Mouse (Mus musculus): ENCODE data around the gene Gm6993. TPM values are rescaled to one million over a fixed set of nuclear protein-coding genes. Genes with fewer than 3 reads are reported as not detected.

Gene Gm6993
- polyA plus RNA-seq, 1 experiment = not detected

DNA sequence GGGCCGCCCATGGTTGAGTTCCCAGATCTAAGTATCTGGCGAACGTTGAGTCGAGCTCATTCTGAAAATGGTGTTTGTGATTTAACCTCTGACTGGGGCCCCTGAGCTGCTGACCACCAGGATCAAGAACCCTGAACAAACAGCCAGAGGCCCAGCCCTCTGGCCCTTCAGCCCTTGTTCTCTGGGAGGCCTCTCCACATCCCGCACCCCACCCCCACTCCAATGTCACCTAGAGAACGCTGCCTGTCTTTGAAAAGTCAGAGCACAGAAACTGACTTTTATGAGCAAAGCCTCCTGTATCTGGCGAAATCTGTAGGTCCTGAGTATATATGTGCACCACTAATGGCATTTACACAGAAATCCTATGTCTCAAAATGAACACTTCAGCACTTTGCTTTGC lies 11.7 kb upstream of the Gm6993 start:
- 75% methylated on average over 7 of the region's 7 CpGs for WGBS
- H3K4me3 ChIP-seq (replicated peaks; ENCODE audit: control insufficient read depth, low read depth, low read length) = no peak overlapping the region
- H3K27ac ChIP-seq (ENCODE audit: control insufficient read depth, insufficient read depth, low read depth, low read length, poor library complexity) = no peak overlapping the region
- no peaks in the 10 kb centered on the region for H3K4me1 ChIP-seq (ENCODE audit: control insufficient read depth, insufficient read depth, low read length)
- TF ChIP-seq CTCF (IDR thresholded peaks at IDR 0.05; ENCODE audit: control insufficient read depth, insufficient read depth, low read length) (no peak), POLR2A (IDR thresholded peaks at IDR 0.05; ENCODE audit: borderline replicate concordance, control insufficient read depth, low read depth, low read length) (no peak)

GRCm38 (mm10) chr12:31232635-31233034 lies 7.9 kb upstream of the Gm6993 start:
- Histone ChIP-seq H3K27ac (ENCODE audit: control insufficient read depth, insufficient read depth, low read depth, low read length, poor library complexity) (no peak overlapping the region), H3K4me3 (replicated peaks; ENCODE audit: control insufficient read depth, low read depth, low read length) (no peak overlapping the region), H3K4me1 (ENCODE audit: control insufficient read depth, insufficient read depth, low read length) (no peaks in the 10 kb centered on the region)
- TF ChIP-seq CTCF (IDR thresholded peaks at IDR 0.05; ENCODE audit: control insufficient read depth, insufficient read depth, low read length) (no peak), POLR2A (IDR thresholded peaks at IDR 0.05; ENCODE audit: borderline replicate concordance, control insufficient read depth, low read depth, low read length) (no peak)
- 88% methylated on average over 1 of the region's 1 CpGs for WGBS

GRCm38 (mm10) chr12:31235018-31235417 lies 5.6 kb upstream of the Gm6993 start:
- WGBS = 88% methylated on average over 6 of the region's 6 CpGs
- Histone ChIP-seq H3K4me3 (replicated peaks; ENCODE audit: control insufficient read depth, low read depth, low read length) (no peak overlapping the region), H3K27ac (ENCODE audit: control insufficient read depth, insufficient read depth, low read depth, low read length, poor library complexity) (no peak overlapping the region), H3K4me1 (ENCODE audit: control insufficient read depth, insufficient read depth, low read length) (no peaks in the 10 kb centered on the region)
- no peak for TF ChIP-seq CTCF (IDR thresholded peaks at IDR 0.05; ENCODE audit: control insufficient read depth, insufficient read depth, low read length)
- no peak for TF ChIP-seq POLR2A (IDR thresholded peaks at IDR 0.05; ENCODE audit: borderline replicate concordance, control insufficient read depth, low read depth, low read length)

DNA sequence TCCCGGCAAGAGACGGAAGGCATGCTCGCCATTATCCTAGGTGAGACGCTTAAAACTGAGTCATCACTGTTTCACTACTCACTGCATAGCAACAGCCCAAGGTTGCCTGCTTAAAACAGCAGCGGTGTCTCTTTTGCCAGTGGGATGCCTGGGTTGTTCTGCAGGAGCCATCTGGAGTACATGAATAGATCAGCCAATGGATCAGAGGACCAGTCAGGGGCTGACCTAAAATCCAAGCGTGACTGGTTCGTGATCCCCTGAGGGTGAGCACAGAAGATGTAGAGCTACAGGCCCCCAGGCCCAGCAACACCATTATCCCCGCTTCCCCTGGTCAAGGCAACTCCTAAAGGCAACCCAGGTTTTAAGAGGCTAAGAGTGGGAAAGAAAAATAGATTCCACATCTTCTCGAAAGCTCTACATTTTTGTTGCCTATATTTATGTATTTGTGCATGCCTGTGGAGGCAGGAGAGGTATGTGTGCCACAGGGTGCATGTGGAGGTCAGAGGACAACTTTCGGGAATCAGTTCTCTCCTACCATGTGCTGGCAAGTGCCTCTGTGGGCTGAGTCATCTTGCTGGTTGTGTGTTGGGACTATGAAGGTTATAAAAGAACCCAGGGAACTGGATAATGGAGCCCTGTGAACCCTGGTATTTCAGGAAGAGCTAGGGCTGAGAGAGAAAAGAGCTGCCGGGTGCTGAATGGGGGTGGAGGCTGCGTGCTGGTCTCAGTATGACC lies 3.5 kb upstream of the Gm6993 start:
- Histone ChIP-seq H3K27ac (ENCODE audit: control insufficient read depth, insufficient read depth, low read depth, low read length, poor library complexity) (no peak overlapping the region), H3K4me1 (ENCODE audit: control insufficient read depth, insufficient read depth, low read length) (no peaks in the 10 kb centered on the region), H3K4me3 (replicated peaks; ENCODE audit: control insufficient read depth, low read depth, low read length) (no peak overlapping the region)
- WGBS = 73% methylated on average over 12 of the region's 12 CpGs
- TF ChIP-seq CTCF (IDR thresholded peaks at IDR 0.05; ENCODE audit: control insufficient read depth, insufficient read depth, low read length) (no peak), POLR2A (IDR thresholded peaks at IDR 0.05; ENCODE audit: borderline replicate concordance, control insufficient read depth, low read depth, low read length) (no peak)

GRCm38 (mm10) chr12:31239031-31239583 lies 1.5 kb upstream of the Gm6993 start:
- TF ChIP-seq POLR2A (IDR thresholded peaks at IDR 0.05; ENCODE audit: borderline replicate concordance, control insufficient read depth, low read depth, low read length) = no peak
- TF ChIP-seq CTCF (IDR thresholded peaks at IDR 0.05; ENCODE audit: control insufficient read depth, insufficient read depth, low read length) = no peak
- Histone ChIP-seq H3K4me3 (replicated peaks; ENCODE audit: control insufficient read depth, low read depth, low read length) (no peak overlapping the region), H3K27ac (ENCODE audit: control insufficient read depth, insufficient read depth, low read depth, low read length, poor library complexity) (no peak overlapping the region), H3K4me1 (ENCODE audit: control insufficient read depth, insufficient read depth, low read length) (no peaks in the 10 kb centered on the region)
- WGBS = 74% methylated on average over 3 of the region's 3 CpGs

GRCm38 (mm10) chr12:31239798-31240197 lies 772 bp upstream of the Gm6993 start:
- TF ChIP-seq POLR2A (IDR thresholded peaks at IDR 0.05; ENCODE audit: borderline replicate concordance, control insufficient read depth, low read depth, low read length) (no peak), CTCF (IDR thresholded peaks at IDR 0.05; ENCODE audit: control insufficient read depth, insufficient read depth, low read length) (no peak)
- Histone ChIP-seq H3K27ac (ENCODE audit: control insufficient read depth, insufficient read depth, low read depth, low read length, poor library complexity) (no peak overlapping the region), H3K4me3 (replicated peaks; ENCODE audit: control insufficient read depth, low read depth, low read length) (no peak overlapping the region), H3K4me1 (ENCODE audit: control insufficient read depth, insufficient read depth, low read length) (no peaks in the 10 kb centered on the region)
- WGBS = 68% methylated on average over 4 of the region's 4 CpGs

DNA sequence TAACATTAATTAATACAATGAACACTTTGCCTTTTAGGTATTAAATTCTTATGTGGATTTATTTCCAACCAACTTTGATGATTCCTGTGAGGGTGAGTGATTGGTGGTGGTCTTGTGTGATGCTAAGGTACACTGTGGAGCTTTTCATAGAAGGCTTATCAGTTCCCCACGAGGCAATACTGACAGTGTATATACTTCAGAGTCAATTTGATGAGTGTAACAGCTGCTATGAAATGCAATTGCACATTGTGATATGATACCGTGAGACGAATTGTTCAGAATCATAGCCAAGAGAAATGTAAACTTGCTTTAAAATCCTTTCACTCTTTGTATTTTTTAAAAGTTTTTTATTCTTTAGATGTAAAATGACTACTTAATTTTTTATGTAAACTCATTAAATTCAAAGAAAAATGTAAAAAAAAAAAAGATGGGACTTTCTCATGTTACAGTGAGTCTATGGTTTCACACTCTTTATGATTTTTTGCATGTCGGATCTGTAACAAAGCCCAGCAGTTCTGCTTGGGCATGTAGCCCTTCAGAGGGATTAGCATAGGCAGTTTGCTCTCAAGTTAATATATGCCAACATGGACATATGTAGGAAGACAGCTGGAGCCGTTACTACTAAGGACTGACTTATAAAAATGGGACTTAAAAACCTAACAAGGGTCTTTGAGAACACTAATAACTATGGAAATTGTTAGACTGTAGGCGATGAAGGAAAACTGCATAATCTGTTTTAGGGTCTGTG lies 1.2 kb downstream of the Gm6993 start:
- TF ChIP-seq CTCF (IDR thresholded peaks at IDR 0.05; ENCODE audit: control insufficient read depth, insufficient read depth, low read length) (no peak), POLR2A (IDR thresholded peaks at IDR 0.05; ENCODE audit: borderline replicate concordance, control insufficient read depth, low read depth, low read length) (no peak)
- WGBS = 72% methylated on average over 6 of the region's 6 CpGs

DNA sequence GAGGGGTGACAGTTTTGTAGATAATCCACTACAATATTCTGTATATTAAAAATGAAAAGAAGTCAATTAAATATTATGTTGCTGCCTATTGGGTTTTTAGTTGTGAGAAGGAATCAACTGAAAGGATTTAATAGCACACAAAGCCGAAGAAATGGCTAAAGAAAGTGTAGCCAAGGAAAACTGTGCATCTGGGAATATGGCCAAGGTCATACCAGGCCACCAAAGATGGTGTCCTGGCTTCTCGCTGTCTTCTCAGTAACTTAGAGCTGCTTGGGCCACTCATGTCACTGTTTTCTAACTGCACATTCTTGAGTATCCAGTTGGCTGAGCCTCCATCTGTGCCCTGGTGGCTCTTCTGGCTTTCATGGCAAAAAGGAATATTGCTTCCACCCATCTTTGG lies 3.4 kb downstream of the Gm6993 start:
- no peak overlapping the region for H3K4me3 ChIP-seq (replicated peaks; ENCODE audit: control insufficient read depth, low read depth, low read length)
- no peak overlapping the region for H3K27ac ChIP-seq (ENCODE audit: control insufficient read depth, insufficient read depth, low read depth, low read length, poor library complexity)
- TF ChIP-seq CTCF (IDR thresholded peaks at IDR 0.05; ENCODE audit: control insufficient read depth, insufficient read depth, low read length) (no peak), POLR2A (IDR thresholded peaks at IDR 0.05; ENCODE audit: borderline replicate concordance, control insufficient read depth, low read depth, low read length) (no peak)
- no peaks in the 10 kb centered on the region; the same call in 1 of the 2 replicates for H3K4me1 ChIP-seq (ENCODE audit: control insufficient read depth, insufficient read depth, low read length)
- WGBS = 71% methylated on average over 2 of the region's 2 CpGs

More for the DNA sequence above, 1.2 kb downstream of the Gm6993 start:
- H3K27ac ChIP-seq (ENCODE audit: control insufficient read depth, insufficient read depth, low read depth, low read length, poor library complexity) = no peak overlapping the region
- H3K4me1 ChIP-seq (ENCODE audit: control insufficient read depth, insufficient read depth, low read length) = no peaks in the 10 kb centered on the region; the same call in 1 of the 2 replicates
- no peak overlapping the region for H3K4me3 ChIP-seq (replicated peaks; ENCODE audit: control insufficient read depth, low read depth, low read length)

Data from bone marrow, adult 2 months (tissue).